Mouse (Mus musculus): ENCODE measurements around the gene Ttc19. TPM values are rescaled to one million over a fixed set of nuclear protein-coding genes. Genes with fewer than 3 reads are reported as not detected.
A peak's percentile ranks its signal among the peaks of the same experiment; 100 is the strongest.

The Ttc19 gene
- 17.7 and 25.1 TPM in 2 replicates for polyA plus RNA-seq (2014; fragmentation: Nextera tagmentation; extraction: Ambion mirVana)

GRCm38 (mm10) chr11:62280675-62281600 lies at the start of gene Ttc19, which contains the start of gene Zswim7:
TSS of gene Ttc19 (plus strand) at chr11:62281473.
TSS of gene Zswim7 (minus strand) at chr11:62281375.
- Histone ChIP-seq H3K27me3 (replicated peaks; ENCODE audit: control insufficient read depth, insufficient read depth, low read length) (no peaks in the 10 kb centered on the region), H3K9me3 (replicated peaks; ENCODE audit: control insufficient read depth, low read length) (no peaks in the 10 kb centered on the region; the same call in 1 of the 2 replicates), H3K27ac (ENCODE audit: low read depth, low read length) (peak within 1 kb of the TSS; percentile 79), H3K4me2 (ENCODE audit: low read length) (peak within 1 kb of the TSS; percentile 84), H3K9ac (ENCODE audit: low read length) (peak within 1 kb of the TSS; percentile 90), H3K4me3 (ENCODE audit: low read depth, low read length) (peak within 1 kb of the TSS; percentile 90), H3K36me3 (ENCODE audit: control insufficient read depth, insufficient read depth, low read length) (peaks cover 19% of the 10 kb centered on the region), H3K4me1 (ENCODE audit: control insufficient read depth, insufficient read depth, low read length) (peaks cover 7% of the 10 kb centered on the region; the same call in 1 of the 2 replicates)
- ATAC-seq (peak; percentile 97), DNase-seq (ENCODE audit: low spot score) (peak; percentile 95)
- under 1% methylated on average over 66 of the region's 68 CpGs for WGBS

GRCm38 (mm10) chr11:62240631-62241261 lies 40.5 kb upstream of the Ttc19 start:
- ATAC-seq, result no peak
- DNase-seq (ENCODE audit: low spot score), result no peak
- WGBS, result 83% methylated on average over 12 of the region's 12 CpGs

GRCm38 (mm10) chr11:62243871-62244270 lies 37.4 kb upstream of the Ttc19 start:
- 90% methylated on average over 8 of the region's 8 CpGs for WGBS
- DNase-seq (ENCODE audit: low spot score) (no peak), ATAC-seq (no peak)
- no peak overlapping the region for H3K4me3 ChIP-seq (ENCODE audit: low read depth, low read length)
- no peak overlapping the region for H3K9ac ChIP-seq (ENCODE audit: low read length)
- no peaks in the 10 kb centered on the region for H3K36me3 ChIP-seq (ENCODE audit: control insufficient read depth, insufficient read depth, low read length)
- H3K4me2 ChIP-seq (ENCODE audit: low read length), result no peak overlapping the region
- H3K9me3 ChIP-seq (replicated peaks; ENCODE audit: control insufficient read depth, low read length), result no peaks in the 10 kb centered on the region
- H3K27me3 ChIP-seq (replicated peaks; ENCODE audit: control insufficient read depth, insufficient read depth, low read length), result peaks cover 11% of the 10 kb centered on the region
- no peak overlapping the region for H3K27ac ChIP-seq (ENCODE audit: low read depth, low read length)
- H3K4me1 ChIP-seq (ENCODE audit: control insufficient read depth, insufficient read depth, low read length), result peaks cover 2% of the 10 kb centered on the region; the same call in 1 of the 2 replicates

More at GRCm38 (mm10) chr11:62240631-62241261, 40.5 kb upstream of the Ttc19 start:
- Histone ChIP-seq H3K4me1 (ENCODE audit: control insufficient read depth, insufficient read depth, low read length) (no peaks in the 10 kb centered on the region), H3K9me3 (replicated peaks; ENCODE audit: control insufficient read depth, low read length) (no peaks in the 10 kb centered on the region), H3K4me2 (ENCODE audit: low read length) (no peak overlapping the region), H3K27me3 (replicated peaks; ENCODE audit: control insufficient read depth, insufficient read depth, low read length) (no peaks in the 10 kb centered on the region), H3K36me3 (ENCODE audit: control insufficient read depth, insufficient read depth, low read length) (no peaks in the 10 kb centered on the region), H3K9ac (ENCODE audit: low read length) (no peak overlapping the region), H3K27ac (ENCODE audit: low read depth, low read length) (no peak overlapping the region), H3K4me3 (ENCODE audit: low read depth, low read length) (no peak overlapping the region)

GRCm38 (mm10) chr11:62244471-62244870 lies 36.8 kb upstream of the Ttc19 start:
- WGBS, result 81% methylated on average over 4 of the region's 4 CpGs
- Histone ChIP-seq H3K4me3 (ENCODE audit: low read depth, low read length) (no peak overlapping the region), H3K4me1 (ENCODE audit: control insufficient read depth, insufficient read depth, low read length) (peaks cover 4% of the 10 kb centered on the region; the same call in 1 of the 2 replicates), H3K4me2 (ENCODE audit: low read length) (no peak overlapping the region), H3K36me3 (ENCODE audit: control insufficient read depth, insufficient read depth, low read length) (no peaks in the 10 kb centered on the region), H3K27ac (ENCODE audit: low read depth, low read length) (no peak overlapping the region), H3K9ac (ENCODE audit: low read length) (no peak overlapping the region), H3K9me3 (replicated peaks; ENCODE audit: control insufficient read depth, low read length) (no peaks in the 10 kb centered on the region), H3K27me3 (replicated peaks; ENCODE audit: control insufficient read depth, insufficient read depth, low read length) (peaks cover 17% of the 10 kb centered on the region)
- ATAC-seq (no peak), DNase-seq (ENCODE audit: low spot score) (no peak)

GRCm38 (mm10) chr11:62247759-62248400 lies 33.4 kb upstream of the Ttc19 start:
- no peak for DNase-seq (ENCODE audit: low spot score)

GRCm38 (mm10) chr11:62248401-62249244 lies 32.6 kb upstream of the Ttc19 start, which contains the start of gene Adora2b:
TSS of gene Adora2b (plus strand) at chr11:62248984.
- H3K9ac ChIP-seq (ENCODE audit: low read length), result peak within 1 kb of the TSS; percentile 57
- H3K4me1 ChIP-seq (ENCODE audit: control insufficient read depth, insufficient read depth, low read length), result peaks cover 8% of the 10 kb centered on the region; the same call in 1 of the 2 replicates
- H3K27me3 ChIP-seq (replicated peaks; ENCODE audit: control insufficient read depth, insufficient read depth, low read length), result peaks cover 30% of the 10 kb centered on the region
- H3K27ac ChIP-seq (ENCODE audit: low read depth, low read length), result no peak within 1 kb of the TSS
- H3K4me3 ChIP-seq (ENCODE audit: low read depth, low read length), result peak within 1 kb of the TSS; percentile 58
- H3K4me2 ChIP-seq (ENCODE audit: low read length), result peak within 1 kb of the TSS; percentile 98
- H3K9me3 ChIP-seq (replicated peaks; ENCODE audit: control insufficient read depth, low read length), result no peaks in the 10 kb centered on the region
- no peaks in the 10 kb centered on the region for H3K36me3 ChIP-seq (ENCODE audit: control insufficient read depth, insufficient read depth, low read length)
- under 1% methylated on average over 69 of the region's 69 CpGs for WGBS
- DNase-seq (ENCODE audit: low spot score), result peak; percentile 74
- peak; percentile 91 for ATAC-seq

More at GRCm38 (mm10) chr11:62247759-62248400, 33.4 kb upstream of the Ttc19 start:
- Histone ChIP-seq H3K36me3 (ENCODE audit: control insufficient read depth, insufficient read depth, low read length) (no peaks in the 10 kb centered on the region), H3K27me3 (replicated peaks; ENCODE audit: control insufficient read depth, insufficient read depth, low read length) (peaks cover 30% of the 10 kb centered on the region), H3K9me3 (replicated peaks; ENCODE audit: control insufficient read depth, low read length) (no peaks in the 10 kb centered on the region), H3K4me3 (ENCODE audit: low read depth, low read length) (peak overlapping the region; percentile 58), H3K4me2 (ENCODE audit: low read length) (peak overlapping the region; percentile 98), H3K9ac (ENCODE audit: low read length) (peak overlapping the region; percentile 57), H3K27ac (ENCODE audit: low read depth, low read length) (no peak overlapping the region), H3K4me1 (ENCODE audit: control insufficient read depth, insufficient read depth, low read length) (peaks cover 8% of the 10 kb centered on the region; the same call in 1 of the 2 replicates)
- WGBS, result 43% methylated on average over 18 of the region's 18 CpGs
- ATAC-seq, result no peak

- H3K9me3 ChIP-seq (replicated peaks; ENCODE audit: control insufficient read depth, low read length), result no peaks in the 10 kb centered on the region
- H3K27me3 ChIP-seq (replicated peaks; ENCODE audit: control insufficient read depth, insufficient read depth, low read length), result peaks cover 30% of the 10 kb centered on the region
- peak; percentile 24 for DNase-seq (ENCODE audit: low spot score)
- peak; percentile 25; the same call in 1 of the 2 replicates for ATAC-seq
- H3K4me1 ChIP-seq (ENCODE audit: control insufficient read depth, insufficient read depth, low read length), result peaks cover 8% of the 10 kb centered on the region; the same call in 1 of the 2 replicates
- no peaks in the 10 kb centered on the region for H3K36me3 ChIP-seq (ENCODE audit: control insufficient read depth, insufficient read depth, low read length)
- H3K4me3 ChIP-seq (ENCODE audit: low read depth, low read length), result peak overlapping the region; percentile 58
- peak overlapping the region; percentile 57 for H3K9ac ChIP-seq (ENCODE audit: low read length)
- 4% methylated on average over 35 of the region's 35 CpGs for WGBS
- H3K27ac ChIP-seq (ENCODE audit: low read depth, low read length), result no peak overlapping the region
- H3K4me2 ChIP-seq (ENCODE audit: low read length), result peak overlapping the region; percentile 98
Observed at GRCm38 (mm10) chr11:62249266-62250037, 31.8 kb upstream of the Ttc19 start.
